Mouse (Mus musculus): ENCODE results near the gene Tex14. TPM values are rescaled to one million over a fixed set of nuclear protein-coding genes. Genes with fewer than 3 reads are reported as not detected.

Tex14 gene
- total RNA-seq, 2 experiments from 2014 or later = 0.15 to 0.23 TPM

DNA sequence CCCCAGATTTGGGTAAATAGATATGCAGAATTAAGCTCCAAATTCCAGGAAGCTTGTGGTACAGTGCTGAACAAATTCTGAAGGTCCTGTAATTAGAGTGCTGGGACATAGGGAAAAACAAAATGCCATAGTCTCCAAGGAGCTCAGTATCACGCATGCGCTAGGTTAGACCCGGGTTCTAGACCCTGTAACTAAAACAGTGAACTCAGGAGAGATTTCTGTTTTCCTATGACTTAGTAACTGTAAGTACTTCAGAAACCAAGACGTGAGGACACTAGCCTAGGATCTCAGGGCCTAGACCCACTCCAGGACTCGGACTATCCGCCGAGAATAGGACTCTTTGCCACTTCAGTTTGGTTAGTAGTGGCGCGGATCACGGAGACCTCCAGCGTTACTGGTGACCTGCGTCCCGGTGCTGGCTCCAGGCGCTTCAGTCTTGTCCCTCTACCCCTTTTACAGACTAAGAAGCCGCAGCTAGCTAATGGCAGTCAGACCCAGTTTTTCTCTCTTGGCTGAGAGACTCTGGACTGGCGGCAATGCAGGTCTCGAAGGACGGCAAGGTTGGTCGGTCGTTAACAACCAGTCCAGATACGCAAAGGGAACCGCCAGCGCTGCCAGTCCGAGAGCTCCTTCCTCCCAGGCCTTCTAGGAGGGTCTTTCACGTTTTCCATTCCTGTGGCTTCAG lies 186.1 kb downstream of the Tex14 start:
- DNase-seq (ENCODE audit: low spot score in 2 of 2) = peak in 1 of 2 experiments; percentile 54

DNA sequence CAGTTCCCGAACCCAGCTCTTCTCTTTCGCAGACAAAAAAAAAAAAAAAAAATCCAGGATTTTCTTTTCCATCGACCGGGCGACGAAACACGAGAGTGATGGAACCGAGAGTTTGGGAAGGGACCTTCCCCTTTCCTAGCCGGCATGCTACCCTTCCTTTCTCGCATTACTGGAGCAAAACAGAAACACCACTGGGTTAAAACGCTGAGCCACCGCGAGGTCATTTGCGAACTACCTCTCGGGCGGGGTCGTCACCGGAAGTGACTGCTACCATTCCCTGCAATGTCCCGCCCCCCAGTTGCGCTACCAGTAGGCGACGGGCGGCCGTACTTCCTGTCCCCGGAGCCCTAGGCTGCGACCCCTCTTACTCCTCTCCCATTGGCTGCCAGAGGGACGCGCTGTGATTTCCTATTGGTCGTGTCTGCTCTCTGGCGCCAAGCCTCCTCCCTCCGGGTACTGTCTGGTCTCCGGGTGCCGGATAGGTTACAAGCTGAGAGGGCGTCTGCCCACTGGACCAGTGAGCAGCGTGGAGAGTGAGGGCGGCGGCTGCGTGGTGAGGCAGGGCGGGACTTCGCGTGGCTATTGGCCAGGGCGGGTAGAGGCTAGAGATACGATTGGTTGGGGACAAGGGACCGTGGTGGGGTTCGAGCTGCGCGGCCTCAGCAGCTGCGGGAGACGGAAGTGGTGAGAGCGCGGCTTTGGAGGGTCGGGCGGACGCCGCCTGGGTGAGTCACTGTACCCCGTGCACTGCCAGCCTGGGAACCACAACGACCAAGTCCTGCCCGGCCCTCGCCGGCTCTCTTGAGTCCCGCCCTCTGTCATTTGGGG lies 186.9 kb downstream of the Tex14 start, which contains the start of gene Mtmr4:
Gene Mtmr4, plus strand, starts transcription at position 637 of the 828 bp plus-strand sequence.
- DNase-seq (ENCODE audit: low spot score in 2 of 2) = peak; percentile 100

DNA sequence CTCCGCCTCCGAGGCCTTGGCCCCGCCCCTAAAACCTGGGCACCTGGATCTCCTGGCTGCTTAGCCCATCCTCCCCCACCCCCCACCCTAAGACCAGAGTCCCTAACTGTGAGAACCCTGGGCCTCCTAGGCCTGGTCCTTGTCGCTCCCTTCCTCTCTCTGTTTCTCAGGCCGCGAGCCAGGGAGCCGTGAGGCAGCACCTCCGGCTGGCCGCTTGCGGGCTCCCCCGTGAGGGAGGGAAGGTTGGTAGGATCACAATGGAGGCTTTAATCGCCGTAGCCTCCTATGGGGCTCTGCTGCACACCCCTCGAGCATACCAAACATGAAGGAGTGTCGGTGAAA lies 187.5 kb downstream of the Tex14 start:
- DNase-seq (ENCODE audit: low spot score in 2 of 2) = no peak

DNA sequence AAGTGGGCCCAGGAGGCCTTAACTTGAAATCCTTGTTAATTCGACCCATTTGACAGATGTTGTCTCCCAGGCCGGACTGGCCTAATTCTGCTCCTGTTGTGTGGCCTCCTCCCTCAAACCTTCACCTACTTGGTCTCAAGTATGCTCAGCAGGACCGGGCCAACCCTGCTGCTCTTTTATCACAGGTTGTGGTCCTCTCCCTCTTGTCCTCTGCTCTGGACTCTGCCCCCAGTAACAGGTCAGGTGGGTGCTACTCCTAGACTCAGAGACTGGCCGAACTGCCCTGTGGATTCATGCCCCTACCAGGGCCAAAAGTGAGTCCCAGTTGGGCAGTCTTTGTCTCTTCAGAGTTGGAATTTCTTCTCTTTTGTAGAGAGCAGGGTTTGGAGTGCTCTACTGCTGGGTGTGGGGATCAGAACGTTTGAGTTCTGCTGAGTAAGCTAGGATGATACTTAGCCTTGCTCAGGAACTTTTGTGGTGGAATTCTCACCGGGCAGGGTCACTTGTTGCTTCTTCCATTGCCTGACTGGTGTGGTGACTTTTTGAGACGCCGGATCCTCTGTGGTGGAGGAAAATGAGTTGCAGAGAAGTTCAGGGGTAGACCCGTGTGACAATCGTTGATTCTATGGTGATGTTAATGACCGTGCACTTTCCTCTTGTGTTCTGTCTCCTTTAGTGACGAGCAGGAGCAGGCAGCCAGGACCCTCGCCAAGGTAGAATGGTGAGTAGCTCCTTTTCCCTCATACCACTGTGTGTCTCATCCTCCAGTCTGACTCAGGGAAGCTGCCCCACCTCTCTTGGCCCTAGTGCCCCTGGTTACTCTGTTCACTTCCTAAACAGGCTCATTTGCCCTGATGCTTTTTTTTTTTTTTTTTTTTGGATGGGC lies 188.1 kb downstream of the Tex14 start:
- no peak for DNase-seq (ENCODE audit: low spot score in 2 of 2)

DNA sequence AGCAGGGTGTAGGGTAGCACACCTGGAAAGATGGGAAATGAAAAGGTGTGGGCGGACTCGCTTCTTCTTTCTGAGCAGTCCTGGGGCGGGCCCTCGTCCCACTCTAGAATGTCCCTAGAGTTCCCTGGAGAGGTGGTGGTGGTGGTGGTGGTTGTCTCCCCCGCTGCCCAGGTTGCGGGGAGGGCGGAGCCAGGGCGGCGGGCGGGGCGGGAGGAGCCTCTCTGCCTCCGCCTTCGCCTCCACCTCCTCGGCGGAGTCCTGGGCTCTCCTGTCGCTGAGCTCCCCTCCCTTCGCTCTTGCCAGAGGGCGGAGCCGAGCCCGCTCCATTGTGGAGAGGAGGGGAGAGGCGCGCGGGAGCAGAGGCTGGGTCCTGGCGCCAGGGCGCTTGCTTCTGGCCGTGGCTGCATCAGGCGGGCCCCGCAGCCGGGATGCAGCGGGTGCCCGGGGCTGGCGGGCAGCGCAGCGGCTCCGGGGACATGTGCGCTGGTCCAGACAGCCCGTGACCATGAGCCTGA lies 190.5 kb downstream of the Tex14 start:
- DNase-seq (ENCODE audit: low spot score in 2 of 2) = peak; percentile 83 to 87

DNA sequence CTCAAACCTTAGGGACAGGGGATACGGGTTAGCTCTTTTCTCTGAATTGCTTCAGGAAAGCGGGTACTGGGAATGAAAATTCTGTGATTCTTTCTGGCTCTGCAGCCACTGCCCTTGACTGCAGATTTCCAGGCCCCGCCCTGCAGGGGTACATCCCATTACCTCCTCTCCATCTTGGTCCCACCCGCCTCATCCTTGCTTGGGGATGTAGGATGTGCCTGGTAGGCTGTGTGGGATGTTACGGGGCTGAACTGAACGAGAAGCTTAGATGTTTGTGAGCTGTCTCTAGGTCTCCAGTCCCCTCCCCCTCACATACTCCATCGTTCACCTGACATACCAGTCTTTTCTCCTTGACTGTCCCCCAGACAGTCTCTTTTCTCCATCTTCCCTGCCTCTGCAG lies 191.1 kb downstream of the Tex14 start:
- peak in 1 of 2 experiments; percentile 47 for DNase-seq (ENCODE audit: low spot score in 2 of 2)

DNA sequence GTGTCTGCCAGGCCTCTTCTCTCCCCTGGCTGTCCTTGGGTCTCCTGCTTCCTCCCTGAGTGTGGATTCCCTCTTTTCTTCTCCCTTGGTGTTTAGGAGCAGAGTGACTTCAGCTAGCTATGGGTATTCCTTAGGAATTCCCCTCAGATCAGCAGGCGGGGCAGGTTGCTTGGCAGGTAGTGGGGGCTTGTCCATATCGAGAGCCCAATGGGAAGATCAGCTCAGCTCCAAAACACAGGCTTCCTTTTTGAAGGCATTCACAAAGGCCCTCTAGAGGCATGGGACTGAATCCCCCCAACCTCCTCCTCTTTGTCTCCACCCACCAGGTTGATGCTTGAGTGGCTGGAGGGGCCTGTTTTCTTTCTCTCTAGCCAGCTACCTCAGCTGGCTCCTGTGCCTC lies 191.6 kb downstream of the Tex14 start:
- no peak for DNase-seq (ENCODE audit: low spot score in 2 of 2)

DNA sequence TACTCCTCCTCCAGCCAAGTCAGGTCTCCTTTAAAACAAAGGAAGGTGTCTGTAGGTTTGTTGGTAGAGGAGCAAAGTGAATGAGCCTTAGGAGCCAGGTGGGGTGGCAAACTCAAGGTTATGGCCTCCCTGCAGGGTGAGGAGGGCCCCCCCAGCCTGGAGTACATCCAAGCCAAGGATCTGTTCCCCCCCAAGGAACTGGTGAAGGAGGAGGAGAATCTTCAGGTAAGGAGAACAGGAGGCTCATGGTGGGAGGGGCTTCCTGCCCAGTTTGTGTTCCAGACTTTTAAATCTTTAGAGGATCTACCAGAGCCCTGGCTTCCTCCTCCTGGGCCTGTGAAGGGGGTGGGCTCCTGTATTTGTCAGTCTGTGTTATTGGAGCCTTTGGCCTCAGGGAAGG lies 192.2 kb downstream of the Tex14 start:
- no peak for DNase-seq (ENCODE audit: low spot score in 2 of 2)

DNA sequence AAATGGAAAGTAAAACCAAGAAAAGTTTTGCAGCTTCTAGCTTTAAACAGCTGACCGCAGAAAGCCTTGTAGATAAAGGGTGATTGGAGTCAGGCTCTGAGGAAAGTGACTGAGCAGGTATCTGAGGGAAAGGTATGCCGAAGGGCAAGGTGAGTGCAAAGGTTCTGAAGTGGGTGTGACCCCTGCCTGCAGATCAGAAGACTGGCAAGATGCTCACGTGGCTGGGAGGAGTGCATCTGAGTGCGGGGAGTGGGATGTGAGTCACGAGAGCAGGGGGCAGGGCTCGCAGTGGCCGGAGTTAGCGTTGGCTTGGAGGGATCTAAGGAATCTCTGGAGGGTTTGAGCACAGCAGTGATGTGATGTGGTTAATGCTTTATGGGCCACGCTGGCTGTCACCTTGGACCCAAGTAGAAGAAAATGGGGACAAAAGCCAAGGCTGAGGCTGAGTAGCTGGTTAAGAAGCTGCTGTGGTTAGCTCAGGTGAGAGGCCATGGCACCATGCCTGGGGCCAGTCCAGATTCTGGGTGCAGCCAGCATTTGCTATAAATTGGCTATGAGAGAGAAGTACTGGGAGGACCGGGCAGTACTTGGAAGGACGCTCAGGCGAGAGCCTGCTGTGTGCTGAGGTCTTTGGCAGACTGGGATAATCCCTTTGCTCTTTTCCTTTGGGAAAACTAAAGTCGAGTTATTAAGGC lies 194.7 kb downstream of the Tex14 start:
- no peak for DNase-seq (ENCODE audit: low spot score in 2 of 2)

DNA sequence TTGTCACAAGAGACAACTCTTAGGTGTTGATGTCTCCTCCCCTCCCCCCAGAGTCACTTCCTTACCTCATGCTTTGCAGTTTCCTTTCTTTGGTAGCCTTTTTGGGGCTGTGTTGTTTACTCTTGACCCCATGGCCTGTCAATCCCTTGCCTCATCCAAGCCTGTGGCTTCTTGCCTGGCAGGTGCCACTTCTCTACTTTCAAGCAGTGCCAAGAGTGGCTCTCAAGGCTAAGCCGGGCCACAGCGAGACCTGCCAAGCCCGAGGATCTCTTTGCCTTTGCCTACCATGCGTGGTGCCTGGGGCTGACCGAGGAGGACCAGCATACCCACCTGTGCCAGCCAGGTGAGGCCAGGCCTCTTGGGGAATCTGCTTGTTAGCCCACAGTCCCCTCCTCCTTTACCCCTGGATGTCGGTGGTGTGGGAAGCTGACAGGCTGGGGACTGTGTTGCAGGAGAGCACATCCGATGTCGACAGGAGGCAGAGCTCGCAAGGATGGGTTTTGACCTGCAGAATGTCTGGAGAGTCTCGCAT lies 195.5 kb downstream of the Tex14 start:
- DNase-seq (ENCODE audit: low spot score in 2 of 2) = no peak

DNA sequence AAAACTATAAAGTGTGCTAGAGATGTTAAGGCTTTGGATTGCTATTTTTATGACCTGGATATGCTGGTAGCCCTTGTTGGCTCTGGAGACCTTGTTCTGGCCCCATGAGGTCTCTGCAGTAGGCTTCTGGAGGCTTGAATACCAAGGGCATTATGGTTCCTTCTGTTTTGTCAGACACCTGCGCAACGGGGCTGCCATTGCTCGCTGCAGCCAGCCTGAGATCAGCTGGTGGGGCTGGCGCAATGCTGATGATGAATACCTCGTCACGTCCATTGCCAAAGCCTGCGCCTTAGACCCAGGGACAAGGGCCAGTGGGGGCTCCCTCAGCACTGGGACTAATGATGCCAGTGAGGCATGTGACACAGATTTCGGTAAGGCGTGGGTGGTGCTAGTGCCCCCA lies 197.4 kb downstream of the Tex14 start:
- DNase-seq (ENCODE audit: low spot score in 2 of 2) = no peak

DNA sequence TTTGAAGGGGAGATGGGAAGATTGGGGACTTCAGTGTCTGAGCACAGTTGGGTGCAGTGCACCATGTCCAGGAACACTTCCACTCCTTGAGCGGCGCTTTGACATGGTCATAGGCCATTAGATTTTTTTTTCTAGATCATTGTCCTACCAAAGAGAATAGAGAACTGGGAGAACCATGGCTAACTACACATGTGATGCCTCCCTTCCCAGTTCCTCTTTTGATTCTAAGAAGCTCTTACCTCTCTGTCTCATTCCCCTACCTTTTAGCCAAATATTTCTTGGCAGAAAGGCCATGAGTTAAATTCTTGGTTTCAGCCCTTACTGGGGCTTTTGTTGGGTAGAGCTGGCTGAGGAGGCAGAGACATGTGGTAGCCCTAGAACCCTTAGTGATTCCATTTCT lies 198.7 kb downstream of the Tex14 start:
- no peak for DNase-seq (ENCODE audit: low spot score in 2 of 2)

Other genes with a start within 250 kb of the Tex14 start
- 100 to 1,000 TPM; 239 to 249 TPM for gene Ppm1e, start 46.0 kb upstream of the Tex14 start, total RNA-seq (2021)
- gene Rad51c, start 111 bp upstream of the Tex14 start, total RNA-seq (2021) = 1 to 10 TPM; 4.5 to 4.6 TPM
- not detected for gene Gm11492, start 161.6 kb downstream of the Tex14 start, total RNA-seq (2021)
- 100 to 1,000 TPM; 172 to 222 TPM for gene Sept4, start 163.8 kb downstream of the Tex14 start, total RNA-seq (2021)
- 10 to 100 TPM; 91.7 to 96.4 TPM for gene Mtmr4, start 187.1 kb downstream of the Tex14 start, total RNA-seq (2021)
- gene Hsf5, start 212.1 kb downstream of the Tex14 start, total RNA-seq (2021) = under 1 TPM; 0.47 to 0.66 TPM